Mouse (Mus musculus): ENCODE results near the gene Mob3b. TPM values are rescaled to one million over a fixed set of nuclear protein-coding genes. Genes with fewer than 3 reads are reported as not detected.

The Mob3b gene
- polyA plus RNA-seq, 1 experiment from 2014 or later, result 21.3 TPM

DNA sequence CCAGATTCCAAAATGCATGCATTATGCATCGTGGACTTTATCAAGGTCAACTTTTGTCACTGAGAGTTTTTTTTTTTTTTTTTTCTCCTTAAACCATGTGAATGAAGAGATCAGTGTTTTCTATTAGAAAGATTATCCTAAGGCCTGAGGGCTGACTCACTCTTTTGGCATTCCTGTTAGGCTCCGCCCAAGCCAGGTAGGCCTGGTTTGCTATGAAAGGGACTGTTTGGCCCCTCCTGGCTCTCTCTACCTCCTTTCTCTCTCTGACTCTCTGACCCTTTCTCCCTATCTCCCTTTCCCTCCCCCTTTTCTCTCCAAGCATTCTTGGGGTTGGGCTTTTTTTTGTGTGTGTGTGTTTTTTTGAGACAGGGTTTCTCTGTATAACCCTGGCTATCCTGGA is 18.3 kb upstream of the Mob3b start:
- DNase-seq (ENCODE audit: low spot score) (no peak), ATAC-seq (replicated peaks; ENCODE audit: low FRiP score, low TSS enrichment, low read depth) (no peak)
- H3K27ac ChIP-seq (ENCODE audit: low read depth), result no peak overlapping the region
- H3K4me1 ChIP-seq (replicated peaks; ENCODE audit: control insufficient read depth, insufficient read depth, low read length), result no peaks in the 10 kb centered on the region
- 83% methylated on average over 2 of the region's 2 CpGs for WGBS
- no peak overlapping the region for H3K9ac ChIP-seq (ENCODE audit: low read length)
- no peaks in the 10 kb centered on the region for H3K36me3 ChIP-seq (ENCODE audit: control insufficient read depth, insufficient read depth, low read length)
- no peaks in the 10 kb centered on the region for H3K9me3 ChIP-seq (ENCODE audit: control insufficient read depth, low read length)
- H3K27me3 ChIP-seq (replicated peaks; ENCODE audit: control insufficient read depth, insufficient read depth, low read length), result no peaks in the 10 kb centered on the region
- H3K4me3 ChIP-seq (ENCODE audit: low read depth, low read length), result no peak overlapping the region
- no peak overlapping the region for H3K4me2 ChIP-seq (ENCODE audit: low read length)

DNA sequence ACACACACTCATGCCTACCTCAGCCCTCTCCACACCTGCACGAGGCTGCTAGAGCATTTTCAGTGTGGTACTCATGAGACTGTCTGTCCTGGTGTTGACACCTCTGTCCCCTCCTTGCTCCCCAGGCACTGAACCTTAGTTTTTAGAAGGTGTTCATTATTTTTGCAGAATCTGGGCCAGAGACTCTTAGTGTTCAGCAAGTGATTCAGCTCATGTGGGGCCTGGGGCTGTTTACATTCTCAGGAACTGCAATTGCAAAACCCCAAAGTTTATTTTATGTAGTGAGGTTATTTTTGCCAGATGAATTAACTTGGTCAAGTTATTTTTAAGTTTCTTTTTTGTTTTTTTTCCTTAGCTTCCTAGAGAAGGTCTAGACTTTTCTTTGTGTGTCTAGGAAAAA is 16.3 kb upstream of the Mob3b start:
- H3K9me3 ChIP-seq (ENCODE audit: control insufficient read depth, low read length), result no peaks in the 10 kb centered on the region
- H3K36me3 ChIP-seq (ENCODE audit: control insufficient read depth, insufficient read depth, low read length), result no peaks in the 10 kb centered on the region
- 0 out of 2 replicates have a peak, but pooled peaks cover 4% of the 10 kb centered on the region for H3K4me1 ChIP-seq (replicated peaks; ENCODE audit: control insufficient read depth, insufficient read depth, low read length)
- H3K4me2 ChIP-seq (ENCODE audit: low read length), result no peak overlapping the region
- no peak overlapping the region for H3K4me3 ChIP-seq (ENCODE audit: low read depth, low read length)
- no peak for DNase-seq (ENCODE audit: low spot score)
- no peak for ATAC-seq (replicated peaks; ENCODE audit: low FRiP score, low TSS enrichment, low read depth)
- no peaks in the 10 kb centered on the region for H3K27me3 ChIP-seq (replicated peaks; ENCODE audit: control insufficient read depth, insufficient read depth, low read length)
- H3K27ac ChIP-seq (ENCODE audit: low read depth), result no peak overlapping the region
- no peak overlapping the region for H3K9ac ChIP-seq (ENCODE audit: low read length)
- WGBS, result 77% methylated on average over 1 of the region's 1 CpGs

- Histone ChIP-seq H3K27ac (ENCODE audit: low read depth) (no peak overlapping the region), H3K36me3 (ENCODE audit: control insufficient read depth, insufficient read depth, low read length) (no peaks in the 10 kb centered on the region), H3K4me3 (ENCODE audit: low read depth, low read length) (no peak overlapping the region), H3K9me3 (ENCODE audit: control insufficient read depth, low read length) (no peaks in the 10 kb centered on the region), H3K4me2 (ENCODE audit: low read length) (no peak overlapping the region), H3K4me1 (replicated peaks; ENCODE audit: control insufficient read depth, insufficient read depth, low read length) (0 out of 2 replicates have a peak, but pooled peaks cover 4% of the 10 kb centered on the region), H3K27me3 (replicated peaks; ENCODE audit: control insufficient read depth, insufficient read depth, low read length) (no peaks in the 10 kb centered on the region), H3K9ac (ENCODE audit: low read length) (no peak overlapping the region)
- WGBS, result 90% methylated on average over 2 of the region's 2 CpGs
- no peak for DNase-seq (ENCODE audit: low spot score)
- ATAC-seq (replicated peaks; ENCODE audit: low FRiP score, low TSS enrichment, low read depth), result no peak
Observed at GRCm38 (mm10) chr4:35172471-35172870, 15.2 kb upstream of the Mob3b start.

DNA sequence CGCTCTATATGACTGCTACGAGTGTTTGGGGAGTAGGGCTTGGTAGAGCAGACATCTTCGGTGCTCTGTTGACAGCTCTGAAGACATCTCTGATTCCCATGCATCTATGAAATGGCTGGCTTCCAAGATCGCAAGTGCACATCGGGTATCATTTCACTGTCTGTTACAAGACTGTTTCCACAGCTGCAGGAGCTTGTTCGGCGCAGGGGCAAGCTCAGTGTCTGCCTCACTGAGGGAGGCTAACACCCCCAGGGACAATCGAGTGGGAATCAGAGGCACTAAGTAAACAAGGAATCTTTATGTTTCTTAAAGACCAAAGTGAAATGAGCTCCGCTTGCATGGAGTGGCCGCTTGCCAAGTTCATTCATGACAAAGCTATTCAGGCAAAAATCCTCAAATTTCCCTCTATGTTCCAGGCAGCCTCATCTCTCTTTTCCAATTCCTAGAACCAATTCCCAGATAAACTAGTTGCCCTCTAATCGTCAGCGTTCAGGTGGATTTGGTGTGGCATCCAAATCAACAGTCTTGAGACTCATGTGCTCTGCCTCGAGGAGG is 12.4 kb upstream of the Mob3b start:
- H3K4me2 ChIP-seq (ENCODE audit: low read length), result no peak overlapping the region
- WGBS, result 54% methylated on average over 13 of the region's 13 CpGs
- ATAC-seq (replicated peaks; ENCODE audit: low FRiP score, low TSS enrichment, low read depth), result no peak
- H3K9me3 ChIP-seq (ENCODE audit: control insufficient read depth, low read length), result no peaks in the 10 kb centered on the region
- peak; percentile 56 for DNase-seq (ENCODE audit: low spot score)
- no peak overlapping the region for H3K9ac ChIP-seq (ENCODE audit: low read length)
- H3K4me3 ChIP-seq (ENCODE audit: low read depth, low read length), result no peak overlapping the region
- no peaks in the 10 kb centered on the region for H3K36me3 ChIP-seq (ENCODE audit: control insufficient read depth, insufficient read depth, low read length)
- H3K27ac ChIP-seq (ENCODE audit: low read depth), result no peak overlapping the region
- 0 out of 2 replicates have a peak, but pooled peaks cover 4% of the 10 kb centered on the region for H3K4me1 ChIP-seq (replicated peaks; ENCODE audit: control insufficient read depth, insufficient read depth, low read length)
- no peaks in the 10 kb centered on the region for H3K27me3 ChIP-seq (replicated peaks; ENCODE audit: control insufficient read depth, insufficient read depth, low read length)

DNA sequence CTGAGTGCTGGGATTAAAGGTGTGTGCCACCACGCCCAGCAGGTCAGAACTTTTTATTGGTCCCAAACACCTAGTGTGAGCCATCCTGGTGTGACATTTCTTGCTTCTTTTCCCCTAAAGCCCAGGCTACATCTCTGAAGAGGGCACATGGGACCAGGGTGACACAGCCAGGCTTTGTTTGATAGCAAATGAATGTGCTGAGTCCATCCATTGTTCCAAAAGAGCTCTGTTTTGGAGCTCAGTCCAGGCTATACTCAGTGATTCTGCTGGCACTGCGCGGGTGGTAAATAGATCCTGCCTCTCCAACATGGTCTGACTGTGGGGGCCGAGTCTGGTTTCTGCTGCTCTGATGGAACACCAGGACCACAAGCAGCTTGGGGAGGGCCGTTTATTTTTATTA is 10.6 kb upstream of the Mob3b start:
- Histone ChIP-seq H3K9ac (ENCODE audit: low read length) (no peak overlapping the region), H3K4me3 (ENCODE audit: low read depth, low read length) (no peak overlapping the region), H3K27ac (ENCODE audit: low read depth) (no peak overlapping the region), H3K27me3 (replicated peaks; ENCODE audit: control insufficient read depth, insufficient read depth, low read length) (no peaks in the 10 kb centered on the region), H3K9me3 (ENCODE audit: control insufficient read depth, low read length) (no peaks in the 10 kb centered on the region), H3K36me3 (ENCODE audit: control insufficient read depth, insufficient read depth, low read length) (no peaks in the 10 kb centered on the region), H3K4me2 (ENCODE audit: low read length) (no peak overlapping the region), H3K4me1 (replicated peaks; ENCODE audit: control insufficient read depth, insufficient read depth, low read length) (0 out of 2 replicates have a peak, but pooled peaks cover 4% of the 10 kb centered on the region)
- WGBS, result 67% methylated on average over 5 of the region's 5 CpGs
- ATAC-seq (replicated peaks; ENCODE audit: low FRiP score, low TSS enrichment, low read depth) (no peak), DNase-seq (ENCODE audit: low spot score) (no peak)

GRCm38 (mm10) chr4:35165947-35166346 is 8.7 kb upstream of the Mob3b start:
- no peak for DNase-seq (ENCODE audit: low spot score)
- H3K9me3 ChIP-seq (ENCODE audit: control insufficient read depth, low read length), result no peaks in the 10 kb centered on the region
- peak; percentile 55; the same call in 1 of the 2 replicates for ATAC-seq (replicated peaks; ENCODE audit: low FRiP score, low TSS enrichment, low read depth)
- no peaks in the 10 kb centered on the region for H3K36me3 ChIP-seq (ENCODE audit: control insufficient read depth, insufficient read depth, low read length)
- no peak overlapping the region for H3K27ac ChIP-seq (ENCODE audit: low read depth)
- no peak overlapping the region for H3K9ac ChIP-seq (ENCODE audit: low read length)
- H3K4me1 ChIP-seq (replicated peaks; ENCODE audit: control insufficient read depth, insufficient read depth, low read length), result 0 out of 2 replicates have a peak, but pooled peaks cover 4% of the 10 kb centered on the region
- WGBS, result 72% methylated on average over 3 of the region's 3 CpGs
- no peak overlapping the region for H3K4me2 ChIP-seq (ENCODE audit: low read length)
- H3K4me3 ChIP-seq (ENCODE audit: low read depth, low read length), result no peak overlapping the region
- H3K27me3 ChIP-seq (replicated peaks; ENCODE audit: control insufficient read depth, insufficient read depth, low read length), result no peaks in the 10 kb centered on the region

GRCm38 (mm10) chr4:35165275-35165674 is 8.0 kb upstream of the Mob3b start:
- Histone ChIP-seq H3K4me1 (replicated peaks; ENCODE audit: control insufficient read depth, insufficient read depth, low read length) (0 out of 2 replicates have a peak, but pooled peaks cover 2% of the 10 kb centered on the region), H3K4me2 (ENCODE audit: low read length) (no peak overlapping the region), H3K27me3 (replicated peaks; ENCODE audit: control insufficient read depth, insufficient read depth, low read length) (no peaks in the 10 kb centered on the region), H3K36me3 (ENCODE audit: control insufficient read depth, insufficient read depth, low read length) (no peaks in the 10 kb centered on the region), H3K27ac (ENCODE audit: low read depth) (no peak overlapping the region), H3K4me3 (ENCODE audit: low read depth, low read length) (no peak overlapping the region), H3K9ac (ENCODE audit: low read length) (no peak overlapping the region), H3K9me3 (ENCODE audit: control insufficient read depth, low read length) (no peaks in the 10 kb centered on the region)
- ATAC-seq (replicated peaks; ENCODE audit: low FRiP score, low TSS enrichment, low read depth), result no peak
- no peak for DNase-seq (ENCODE audit: low spot score)
- 87% methylated on average over 2 of the region's 2 CpGs for WGBS

DNA sequence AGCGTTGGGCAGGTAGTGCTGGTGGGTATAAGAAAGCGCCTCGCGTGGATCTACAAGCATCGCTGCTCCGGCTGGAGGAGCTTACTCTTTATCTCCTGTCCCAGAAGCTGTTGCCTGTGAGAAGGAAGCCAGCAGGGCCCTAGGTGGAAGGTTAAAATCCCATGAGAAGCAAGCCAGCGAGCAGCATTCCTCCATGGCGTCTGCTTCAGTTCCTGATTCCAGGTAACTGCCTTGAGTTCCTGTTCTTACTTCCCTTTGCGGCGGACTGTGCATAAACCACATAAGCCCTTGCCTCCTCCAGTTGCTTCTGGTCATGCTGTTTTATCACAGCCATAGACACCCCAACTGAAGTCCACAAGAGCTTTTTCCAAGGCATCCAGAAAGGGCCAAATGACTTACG is 531 bp upstream of the Mob3b start:
- peak overlapping the region; percentile 88; the same call in 1 of the 2 replicates for H3K4me2 ChIP-seq (ENCODE audit: low read length)
- H3K9ac ChIP-seq (ENCODE audit: low read length), result no peak overlapping the region
- H3K27ac ChIP-seq (ENCODE audit: low read depth), result no peak overlapping the region
- no peaks in the 10 kb centered on the region for H3K27me3 ChIP-seq (replicated peaks; ENCODE audit: control insufficient read depth, insufficient read depth, low read length)
- WGBS, result 69% methylated on average over 11 of the region's 11 CpGs
- ATAC-seq (replicated peaks; ENCODE audit: low FRiP score, low TSS enrichment, low read depth) (no peak), DNase-seq (ENCODE audit: low spot score) (no peak)
- peaks cover 14% of the 10 kb centered on the region; the same call in 1 of the 2 replicates for H3K4me1 ChIP-seq (replicated peaks; ENCODE audit: control insufficient read depth, insufficient read depth, low read length)
- H3K9me3 ChIP-seq (ENCODE audit: control insufficient read depth, low read length), result no peaks in the 10 kb centered on the region
- no peak overlapping the region for H3K4me3 ChIP-seq (ENCODE audit: low read depth, low read length)
- no peaks in the 10 kb centered on the region for H3K36me3 ChIP-seq (ENCODE audit: control insufficient read depth, insufficient read depth, low read length)

DNA sequence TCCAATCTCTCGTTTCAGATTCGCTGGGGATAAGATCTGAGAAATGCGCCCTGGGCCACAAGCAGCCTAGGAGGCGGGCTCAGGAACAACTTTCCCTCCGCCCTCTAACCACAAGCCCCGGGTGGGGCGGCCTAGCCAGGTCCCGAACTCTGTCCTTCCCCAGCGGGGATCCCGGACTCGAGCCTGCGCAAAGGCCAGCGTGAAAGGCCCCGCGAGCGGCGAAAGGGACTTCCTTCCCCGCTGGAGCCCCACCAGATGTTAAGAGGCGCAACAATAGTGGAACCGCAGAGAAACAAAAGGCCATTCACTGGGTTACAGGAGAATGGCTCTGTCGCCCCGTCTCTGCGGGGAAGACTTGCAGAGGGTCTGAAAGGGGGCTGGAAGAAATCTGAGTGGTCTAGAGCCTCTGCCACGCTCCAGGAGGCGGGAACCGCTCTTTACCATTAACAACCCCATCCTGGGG is 1.1 kb downstream of the Mob3b start:
- Histone ChIP-seq H3K4me2 (ENCODE audit: low read length) (peak overlapping the region; percentile 88), H3K4me3 (ENCODE audit: low read depth, low read length) (peak overlapping the region; percentile 72), H3K27ac (ENCODE audit: low read depth) (peak overlapping the region; percentile 88), H3K27me3 (replicated peaks; ENCODE audit: control insufficient read depth, insufficient read depth, low read length) (no peaks in the 10 kb centered on the region), H3K36me3 (ENCODE audit: control insufficient read depth, insufficient read depth, low read length) (no peaks in the 10 kb centered on the region), H3K9ac (ENCODE audit: low read length) (peak overlapping the region; percentile 71), H3K4me1 (replicated peaks; ENCODE audit: control insufficient read depth, insufficient read depth, low read length) (peaks cover 14% of the 10 kb centered on the region; the same call in 1 of the 2 replicates), H3K9me3 (ENCODE audit: control insufficient read depth, low read length) (no peaks in the 10 kb centered on the region)
- ATAC-seq (replicated peaks; ENCODE audit: low FRiP score, low TSS enrichment, low read depth) (peak; percentile 53), DNase-seq (ENCODE audit: low spot score) (peak; percentile 83)
- under 1% methylated on average over 26 of the region's 26 CpGs for WGBS
